32 mouse cellular contexts compared by ENCODE assay signal in the genomic region with DNA sequence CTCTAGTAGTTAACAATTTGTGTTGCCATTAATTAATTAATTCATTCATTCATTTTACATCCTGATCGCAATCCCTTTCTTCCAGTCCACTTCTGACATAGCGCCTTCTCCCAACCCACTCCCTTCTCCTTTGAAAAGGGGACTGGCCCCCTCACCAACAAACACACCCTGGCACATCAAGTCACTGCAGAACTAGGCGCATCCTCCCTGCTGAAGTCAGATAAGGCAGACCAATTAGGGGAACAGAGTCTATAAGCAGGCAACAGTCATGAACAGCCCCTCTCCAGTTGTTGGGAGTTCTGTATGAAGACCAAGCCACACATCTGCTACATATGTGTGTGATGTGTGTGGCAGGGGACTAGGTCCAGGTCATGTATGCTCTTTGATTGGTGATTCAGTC. TPM values are rescaled to one million over a fixed set of nuclear protein-coding genes. Genes with fewer than 3 reads are reported as not detected.
"Had no signal": no experiment of that assay in that cellular context is flagged by ENCODE, and none has a peak within 500 bp of the region (broad histone marks: within the 10 kb centered on the region; RNA-seq: fewer than 3 reads in every experiment).

No protein-coding gene starts in this region.

- H3K9me3 ChIP-seq: kidney, embryonic 15.5 days; lung, embryonic 15.5 days; megakaryocyte, embryonic 14.5 days; midbrain, embryonic 10.5 days; midbrain, embryonic 13.5 days; neural tube, embryonic 13.5 days had no signal

- H3K27me3 ChIP-seq: kidney, embryonic 15.5 days; lung, embryonic 15.5 days; megakaryocyte, embryonic 14.5 days; midbrain, embryonic 13.5 days; neural tube, embryonic 13.5 days had no signal

- ATAC-seq: intestine, postnatal 0 days; midbrain, embryonic 13.5 days; midbrain, embryonic 16.5 days had no signal

- DNase-seq: kidney, adult 2 months; kidney, postnatal 10 days; kidney, postnatal 36 days; layer of hippocampus, postnatal 36 days; lung, adult 18-20 months; lung, postnatal 10 days; lung, postnatal 36 days; retina, postnatal 1 day; right cerebral cortex, postnatal 25 days; spleen, adult 18-20 months; thymus, adult 18-20 months; thymus, postnatal 36 days had no signal

- H3K4me2 ChIP-seq: kidney, embryonic 15.5 days; lung, embryonic 15.5 days; midbrain, embryonic 13.5 days; neural tube, embryonic 13.5 days had no signal

- H3K27ac ChIP-seq: kidney, embryonic 15.5 days; lung, embryonic 15.5 days; midbrain, embryonic 10.5 days; midbrain, embryonic 13.5 days; neural tube, embryonic 13.5 days had no signal

- H3K4me3 ChIP-seq: kidney, embryonic 15.5 days; lung, embryonic 15.5 days; megakaryocyte, embryonic 14.5 days; midbrain, embryonic 10.5 days; midbrain, embryonic 13.5 days; myocyte; neural tube, embryonic 13.5 days had no signal

- H3K9ac ChIP-seq: kidney, embryonic 15.5 days; lung, embryonic 15.5 days; midbrain, embryonic 13.5 days; neural tube, embryonic 13.5 days had no signal

- H3K4me1 ChIP-seq: kidney, embryonic 15.5 days; lung, embryonic 15.5 days; midbrain, embryonic 10.5 days; midbrain, embryonic 13.5 days; neural tube, embryonic 13.5 days had no signal

- H3K36me3 ChIP-seq: kidney, embryonic 15.5 days; lung, embryonic 15.5 days; midbrain, embryonic 10.5 days; midbrain, embryonic 13.5 days; neural tube, embryonic 13.5 days had no signal

RNA-seq across cellular contexts. Expression of gene Ugt3a2, which starts 33.4 kb away (rescaled TPM):
- total RNA-seq: layer of hippocampus, adult 8-10 months; layer of hippocampus, postnatal 10 days; layer of hippocampus, postnatal 36 days; left cerebral cortex, adult 8-10 months; left cerebral cortex, postnatal 14 days; monocyte, adult 5-6 weeks; neutrophil, adult 5-6 weeks had no signal
- polyA plus RNA-seq: intestine, embryonic 14.5 days; intestine, postnatal 0 days; limb, embryonic 11.5 days; limb, embryonic 14.5 days; lung, embryonic 15.5 days; midbrain, embryonic 10.5 days; midbrain, embryonic 13.5 days; midbrain, embryonic 16.5 days; myocyte; neural tube, embryonic 13.5 days; stomach, embryonic 16.5 days; urinary bladder, adult 2 months had no signal
